Mouse (Mus musculus) C2C12 (cell line): ENCODE results near the gene Rimbp2. TPM values are rescaled to one million over a fixed set of nuclear protein-coding genes. Genes with fewer than 3 reads are reported as not detected.

ENCODE experiments used
- H3K27me3 ChIP-seq: one replicate; pipeline ENCODE4 v1.6.1; 2011; ENCODE audit not compliant: control insufficient read depth, insufficient read depth, insufficient read length
- H3K36me3 ChIP-seq: one replicate; pipeline ENCODE4 v1.6.1; 2011; ENCODE audit not compliant: control insufficient read depth, insufficient read depth
- H3K4me3 ChIP-seq: one replicate; pipeline ENCODE4 v1.5.1; 2011; ENCODE audit warnings: mild to moderate bottlenecking, control low read depth; ENCODE audit not compliant: poor library complexity, insufficient read depth, severe bottlenecking
- H3K79me2 ChIP-seq: one replicate; pipeline ENCODE4 v1.6.1; 2011; ENCODE audit not compliant: control insufficient read depth, insufficient read depth
- H3K79me3 ChIP-seq: one replicate; pipeline ENCODE4 v1.6.1; 2011; ENCODE audit warnings: low read depth, control low read depth
- H3ac ChIP-seq: one replicate; pipeline ENCODE3; 2011; ENCODE audit warnings: low read depth; ENCODE audit not compliant: control insufficient read depth, insufficient read length
- CEBPB ChIP-seq: IDR thresholded peaks from one replicate; pipeline ENCODE4 v1.6.1; 2011; ENCODE audit warnings: low read depth, mild to moderate bottlenecking, control low read depth, moderate library complexity
- CTCF ChIP-seq: IDR thresholded peaks from one replicate; pipeline ENCODE4 v1.5.1; 2011; ENCODE audit not compliant: control insufficient read depth, insufficient read depth, insufficient read length
- FOSL1 ChIP-seq: IDR thresholded peaks from one replicate; pipeline ENCODE4 v1.8.0; 2011; ENCODE audit warnings: mild to moderate bottlenecking, low read length; ENCODE audit not compliant: poor library complexity, insufficient read depth, severe bottlenecking
- MAX ChIP-seq: IDR thresholded peaks from one replicate; pipeline ENCODE4 v1.6.1; 2011; ENCODE audit warnings: mild to moderate bottlenecking, control low read depth
- MYOD1 ChIP-seq: IDR thresholded peaks from one replicate; pipeline ENCODE4 v1.6.1; 2011; ENCODE audit warnings: low read depth; ENCODE audit not compliant: control insufficient read depth, insufficient read length
- MYOG ChIP-seq: IDR thresholded peaks from one replicate; pipeline ENCODE4 v1.6.1; 2011; ENCODE audit not compliant: control insufficient read depth, insufficient read length; ENCODE audit errors: extremely low read depth
- USF1 ChIP-seq: IDR thresholded peaks from one replicate; pipeline ENCODE4 v1.6.1; 2011; ENCODE audit warnings: low read depth, mild to moderate bottlenecking, control low read depth, moderate library complexity
- polyA plus RNA-seq: library from polyadenylated mRNA; unstranded; fragments of >200 nt; fragmentation: generic; extraction: Trizol; gene quantifications from one replicate; pipeline ENCODE4 v1.2.1, GENCODE M21; 2012; ENCODE audit warnings: missing spikeins

Rimbp2 gene
- polyA plus RNA-seq, 1 experiment = not detected

- H3K79me3 ChIP-seq = no peaks in the 10 kb centered on the region
- H3K36me3 ChIP-seq = no peaks in the 10 kb centered on the region
- no peak overlapping the region for H3K4me3 ChIP-seq
- no peaks in the 10 kb centered on the region for H3K27me3 ChIP-seq
- TF ChIP-seq MYOG (no peak), FOSL1 (no peak), MYOD1 (no peak), MAX (no peak)
- no peak overlapping the region for H3ac ChIP-seq
- H3K79me2 ChIP-seq = no peaks in the 10 kb centered on the region
These were observed 171.7 kb downstream of the Rimbp2 start for GRCm38 (mm10) chr5:128781621-128782020.

GRCm38 (mm10) chr5:128776386-128776785 is 176.9 kb downstream of the Rimbp2 start:
- H3ac ChIP-seq = no peak overlapping the region
- H3K4me3 ChIP-seq = no peak overlapping the region
- TF ChIP-seq CTCF (no peak), FOSL1 (no peak), MAX (no peak), CEBPB (no peak), USF1 (no peak), MYOD1 (no peak)
- no peaks in the 10 kb centered on the region for H3K79me3 ChIP-seq
- H3K27me3 ChIP-seq = no peaks in the 10 kb centered on the region
- no peaks in the 10 kb centered on the region for H3K36me3 ChIP-seq
- no peaks in the 10 kb centered on the region for H3K79me2 ChIP-seq

GRCm38 (mm10) chr5:128769026-128769631 is 184.2 kb downstream of the Rimbp2 start:
- no peaks in the 10 kb centered on the region for H3K27me3 ChIP-seq
- H3K36me3 ChIP-seq = no peaks in the 10 kb centered on the region
- H3K79me3 ChIP-seq = no peaks in the 10 kb centered on the region
- H3K4me3 ChIP-seq = no peak overlapping the region
- no peak for TF ChIP-seq MAX
- TF ChIP-seq MYOG = no peak
- no peak for TF ChIP-seq CTCF
- TF ChIP-seq FOSL1 = no peak
- TF ChIP-seq MYOD1 = no peak
- no peak for TF ChIP-seq CEBPB
- TF ChIP-seq USF1 = no peak
- no peak overlapping the region for H3ac ChIP-seq
- H3K79me2 ChIP-seq = no peaks in the 10 kb centered on the region

- no peak overlapping the region for H3ac ChIP-seq
- TF ChIP-seq MAX = no peak
- TF ChIP-seq MYOG = no peak
- TF ChIP-seq FOSL1 = no peak
- TF ChIP-seq CEBPB = no peak
- TF ChIP-seq MYOD1 = no peak
- no peak for TF ChIP-seq USF1
- no peak for TF ChIP-seq CTCF
- no peaks in the 10 kb centered on the region for H3K79me2 ChIP-seq
- H3K4me3 ChIP-seq = no peak overlapping the region
- no peaks in the 10 kb centered on the region for H3K79me3 ChIP-seq
- H3K27me3 ChIP-seq = no peaks in the 10 kb centered on the region
- H3K36me3 ChIP-seq = no peaks in the 10 kb centered on the region
These were observed 192.2 kb downstream of the Rimbp2 start for GRCm38 (mm10) chr5:128761118-128761517.

GRCm38 (mm10) chr5:128746261-128746660 is 207.0 kb downstream of the Rimbp2 start:
- no peaks in the 10 kb centered on the region for H3K79me3 ChIP-seq
- H3K4me3 ChIP-seq = no peak overlapping the region
- H3K36me3 ChIP-seq = no peaks in the 10 kb centered on the region
- no peak overlapping the region for H3ac ChIP-seq
- TF ChIP-seq MYOD1 (no peak), FOSL1 (no peak), CTCF (no peak), USF1 (no peak), MAX (no peak), CEBPB (no peak), MYOG (no peak)
- no peaks in the 10 kb centered on the region for H3K27me3 ChIP-seq
- no peaks in the 10 kb centered on the region for H3K79me2 ChIP-seq

- TF ChIP-seq CTCF = no peak
- no peak for TF ChIP-seq MYOG
- TF ChIP-seq MAX = no peak
- TF ChIP-seq USF1 = no peak
- TF ChIP-seq MYOD1 = no peak
- no peaks in the 10 kb centered on the region for H3K27me3 ChIP-seq
These were observed 208.1 kb downstream of the Rimbp2 start for GRCm38 (mm10) chr5:128745206-128745605.

More at GRCm38 (mm10) chr5:128745206-128745605, 208.1 kb downstream of the Rimbp2 start:
- no peaks in the 10 kb centered on the region for H3K36me3 ChIP-seq
- no peak overlapping the region for H3K4me3 ChIP-seq
- H3ac ChIP-seq = no peak overlapping the region
- H3K79me2 ChIP-seq = no peaks in the 10 kb centered on the region
- no peaks in the 10 kb centered on the region for H3K79me3 ChIP-seq
